Mouse (Mus musculus): ENCODE results near the gene March4. TPM values are rescaled to one million over a fixed set of nuclear protein-coding genes. Genes with fewer than 3 reads are reported as not detected.

The March4 gene
- polyA plus RNA-seq, 1 experiment from 2014 or later, result not detected

GRCm38 (mm10) chr1:72464926-72465583 is 71.7 kb downstream of the March4 start:
- no peaks in the 10 kb centered on the region for H3K36me3 ChIP-seq
- WGBS, result 49% methylated on average over 12 of the region's 12 CpGs

GRCm38 (mm10) chr1:72462516-72462915 is 74.2 kb downstream of the March4 start:
- Histone ChIP-seq H3K4me1 (no peaks in the 10 kb centered on the region), H3K4me3 (no peak overlapping the region), H3K9ac (no peak overlapping the region), H3K27me3 (no peaks in the 10 kb centered on the region), H3K9me3 (no peaks in the 10 kb centered on the region), H3K4me2 (replicated peaks) (no peak overlapping the region), H3K27ac (no peak overlapping the region), H3K36me3 (no peaks in the 10 kb centered on the region)
- 84% methylated on average over 6 of the region's 6 CpGs for WGBS
- no peak for ATAC-seq (ENCODE audit: low FRiP score, low read depth)

More at GRCm38 (mm10) chr1:72464926-72465583, 71.7 kb downstream of the March4 start:
- H3K4me3 ChIP-seq, result no peak overlapping the region
- no peak overlapping the region for H3K27ac ChIP-seq
- no peak overlapping the region for H3K4me2 ChIP-seq (replicated peaks)
- no peak overlapping the region for H3K9ac ChIP-seq
- H3K27me3 ChIP-seq, result no peaks in the 10 kb centered on the region
- H3K4me1 ChIP-seq, result no peaks in the 10 kb centered on the region
- H3K9me3 ChIP-seq, result no peaks in the 10 kb centered on the region
- no peak for ATAC-seq (ENCODE audit: low FRiP score, low read depth)

- no peak overlapping the region for H3K27ac ChIP-seq
- H3K36me3 ChIP-seq, result no peaks in the 10 kb centered on the region
- WGBS, result 73% methylated on average over 4 of the region's 4 CpGs
- H3K4me1 ChIP-seq, result 0 out of 2 replicates have a peak, but pooled peaks cover 7% of the 10 kb centered on the region
- H3K4me3 ChIP-seq, result no peak overlapping the region
- H3K9ac ChIP-seq, result no peak overlapping the region
- H3K9me3 ChIP-seq, result no peaks in the 10 kb centered on the region
- no peaks in the 10 kb centered on the region for H3K27me3 ChIP-seq
- H3K4me2 ChIP-seq (replicated peaks), result no peak overlapping the region
- no peak for ATAC-seq (ENCODE audit: low FRiP score, low read depth)
Observed at GRCm38 (mm10) chr1:72457652-72458051, 79.1 kb downstream of the March4 start.

GRCm38 (mm10) chr1:72455923-72456322 is 80.8 kb downstream of the March4 start:
- Histone ChIP-seq H3K36me3 (no peaks in the 10 kb centered on the region), H3K27ac (no peak overlapping the region), H3K4me2 (replicated peaks) (no peak overlapping the region), H3K9ac (no peak overlapping the region), H3K27me3 (no peaks in the 10 kb centered on the region), H3K4me3 (no peak overlapping the region), H3K4me1 (0 out of 2 replicates have a peak, but pooled peaks cover 7% of the 10 kb centered on the region), H3K9me3 (no peaks in the 10 kb centered on the region)
- no peak for ATAC-seq (ENCODE audit: low FRiP score, low read depth)
- 57% methylated on average over 4 of the region's 4 CpGs for WGBS

GRCm38 (mm10) chr1:72454733-72455201 is 82.0 kb downstream of the March4 start:
- H3K36me3 ChIP-seq, result no peaks in the 10 kb centered on the region
- 43% methylated on average over 6 of the region's 6 CpGs for WGBS
- no peak for ATAC-seq (ENCODE audit: low FRiP score, low read depth)
- 0 out of 2 replicates have a peak, but pooled peaks cover 7% of the 10 kb centered on the region for H3K4me1 ChIP-seq
- H3K4me2 ChIP-seq (replicated peaks), result no peak overlapping the region
- H3K4me3 ChIP-seq, result no peak overlapping the region
- H3K9me3 ChIP-seq, result no peaks in the 10 kb centered on the region
- no peaks in the 10 kb centered on the region for H3K27me3 ChIP-seq
- no peak overlapping the region for H3K27ac ChIP-seq
- H3K9ac ChIP-seq, result no peak overlapping the region

GRCm38 (mm10) chr1:72452839-72453238 is 83.9 kb downstream of the March4 start:
- Histone ChIP-seq H3K9ac (no peak overlapping the region), H3K27ac (no peak overlapping the region), H3K9me3 (no peaks in the 10 kb centered on the region), H3K4me2 (replicated peaks) (no peak overlapping the region), H3K4me3 (no peak overlapping the region), H3K36me3 (no peaks in the 10 kb centered on the region), H3K27me3 (no peaks in the 10 kb centered on the region), H3K4me1 (0 out of 2 replicates have a peak, but pooled peaks cover 7% of the 10 kb centered on the region)
- ATAC-seq (ENCODE audit: low FRiP score, low read depth), result no peak
- 87% methylated on average over 2 of the region's 2 CpGs for WGBS

- 63% methylated on average over 4 of the region's 4 CpGs for WGBS
- Histone ChIP-seq H3K4me3 (no peak overlapping the region), H3K4me1 (0 out of 2 replicates have a peak, but pooled peaks cover 3% of the 10 kb centered on the region), H3K9me3 (no peaks in the 10 kb centered on the region), H3K27me3 (no peaks in the 10 kb centered on the region), H3K27ac (no peak overlapping the region), H3K9ac (no peak overlapping the region), H3K4me2 (replicated peaks) (no peak overlapping the region), H3K36me3 (no peaks in the 10 kb centered on the region)
- ATAC-seq (ENCODE audit: low FRiP score, low read depth), result no peak
Observed at GRCm38 (mm10) chr1:72450790-72451189, 85.9 kb downstream of the March4 start.

- no peaks in the 10 kb centered on the region for H3K36me3 ChIP-seq
- no peak overlapping the region for H3K27ac ChIP-seq
- H3K4me1 ChIP-seq, result no peaks in the 10 kb centered on the region
- H3K27me3 ChIP-seq, result no peaks in the 10 kb centered on the region
- WGBS, result 86% methylated on average over 3 of the region's 3 CpGs
- H3K4me3 ChIP-seq, result no peak overlapping the region
- H3K9ac ChIP-seq, result no peak overlapping the region
- no peaks in the 10 kb centered on the region for H3K9me3 ChIP-seq
- no peak overlapping the region for H3K4me2 ChIP-seq (replicated peaks)
- ATAC-seq (ENCODE audit: low FRiP score, low read depth), result no peak
Observed at GRCm38 (mm10) chr1:72449752-72450151, 87.0 kb downstream of the March4 start.

GRCm38 (mm10) chr1:72442747-72443146 is 94.0 kb downstream of the March4 start:
- ATAC-seq (ENCODE audit: low FRiP score, low read depth), result no peak
- Histone ChIP-seq H3K4me1 (no peaks in the 10 kb centered on the region), H3K4me2 (replicated peaks) (no peak overlapping the region), H3K27me3 (no peaks in the 10 kb centered on the region), H3K4me3 (no peak overlapping the region), H3K36me3 (no peaks in the 10 kb centered on the region), H3K9ac (no peak overlapping the region), H3K9me3 (no peaks in the 10 kb centered on the region), H3K27ac (no peak overlapping the region)
- 87% methylated on average over 2 of the region's 2 CpGs for WGBS

- Histone ChIP-seq H3K4me2 (replicated peaks) (no peak overlapping the region), H3K4me1 (no peaks in the 10 kb centered on the region), H3K27ac (no peak overlapping the region), H3K9ac (no peak overlapping the region), H3K36me3 (no peaks in the 10 kb centered on the region), H3K9me3 (no peaks in the 10 kb centered on the region), H3K4me3 (no peak overlapping the region), H3K27me3 (no peaks in the 10 kb centered on the region)
- WGBS, result 75% methylated on average over 8 of the region's 8 CpGs
- no peak for ATAC-seq (ENCODE audit: low FRiP score, low read depth)
Observed at GRCm38 (mm10) chr1:72439146-72439545, 97.6 kb downstream of the March4 start.

GRCm38 (mm10) chr1:72436967-72437366 is 99.8 kb downstream of the March4 start:
- ATAC-seq (ENCODE audit: low FRiP score, low read depth), result no peak
- H3K4me1 ChIP-seq, result no peaks in the 10 kb centered on the region
- H3K4me3 ChIP-seq, result no peak overlapping the region
- H3K4me2 ChIP-seq (replicated peaks), result no peak overlapping the region
- H3K27ac ChIP-seq, result no peak overlapping the region
- no peaks in the 10 kb centered on the region for H3K27me3 ChIP-seq
- no peaks in the 10 kb centered on the region for H3K9me3 ChIP-seq
- WGBS, result 75% methylated on average over 5 of the region's 5 CpGs
- no peaks in the 10 kb centered on the region for H3K36me3 ChIP-seq
- H3K9ac ChIP-seq, result no peak overlapping the region

- H3K4me2 ChIP-seq (replicated peaks), result no peak overlapping the region
- ATAC-seq (ENCODE audit: low FRiP score, low read depth), result no peak
- no peak overlapping the region for H3K9ac ChIP-seq
- no peaks in the 10 kb centered on the region for H3K27me3 ChIP-seq
- no peaks in the 10 kb centered on the region for H3K4me1 ChIP-seq
- no peak overlapping the region for H3K27ac ChIP-seq
- H3K4me3 ChIP-seq, result no peak overlapping the region
- no peaks in the 10 kb centered on the region for H3K9me3 ChIP-seq
- H3K36me3 ChIP-seq, result no peaks in the 10 kb centered on the region
- WGBS, result 78% methylated on average over 3 of the region's 3 CpGs
Observed at GRCm38 (mm10) chr1:72434510-72434909, 102.2 kb downstream of the March4 start.

GRCm38 (mm10) chr1:72432579-72432978 is 104.2 kb downstream of the March4 start:
- Histone ChIP-seq H3K4me1 (no peaks in the 10 kb centered on the region), H3K4me3 (no peak overlapping the region), H3K4me2 (replicated peaks) (no peak overlapping the region), H3K36me3 (no peaks in the 10 kb centered on the region), H3K27ac (no peak overlapping the region), H3K27me3 (no peaks in the 10 kb centered on the region), H3K9ac (no peak overlapping the region), H3K9me3 (no peaks in the 10 kb centered on the region)
- ATAC-seq (ENCODE audit: low FRiP score, low read depth), result no peak
- WGBS, result 86% methylated on average over 1 of the region's 1 CpGs
